Mouse (Mus musculus): ENCODE data around the gene P2ry13. TPM values are rescaled to one million over a fixed set of nuclear protein-coding genes. Genes with fewer than 3 reads are reported as not detected.
A peak's percentile ranks its signal among the peaks of the same experiment; 100 is the strongest.

The P2ry13 gene
- total and polyA plus RNA-seq, 3 experiments, result 0.08 to 1.2 (median 1.2) TPM

GRCm38 (mm10) chr3:59227696-59228095 is 17.0 kb upstream of the P2ry13 start:
- H3K4me2 ChIP-seq (ENCODE audit: insufficient read depth, low read depth, poor library complexity, severe bottlenecking), result no peak overlapping the region
- TF ChIP-seq IRF4 (IDR thresholded peaks at IDR 0.05; ENCODE audit: low read depth, low read length) (no peak), NELFE (IDR thresholded peaks at IDR 0.05; ENCODE audit: low read depth, low read length) (no peak), ZMIZ1 (IDR thresholded peaks at IDR 0.05; ENCODE audit: low read depth, low read length) (no peak), MYC (IDR thresholded peaks at IDR 0.05; ENCODE audit: low read depth, low read length) (no peak), EP300 (IDR thresholded peaks at IDR 0.05; ENCODE audit: low read length) (no peak), POLR2A (IDR thresholded peaks at IDR 0.05; ENCODE audit: low read depth, low read length) (no peak), SIN3A (IDR thresholded peaks at IDR 0.05; ENCODE audit: low read length) (no peak), PAX5 (IDR thresholded peaks at IDR 0.05; ENCODE audit: low read length) (no peak), CHD1 (IDR thresholded peaks at IDR 0.05; ENCODE audit: low read depth, low read length) (no peak), NRF1 (IDR thresholded peaks at IDR 0.05; ENCODE audit: low read depth, low read length) (no peak), TBP (conservative IDR thresholded peaks at IDR 0.05; ENCODE audit: low read depth, low read length) (no peak), BHLHE40 (IDR thresholded peaks at IDR 0.05; ENCODE audit: low read depth, low read length) (no peak), E2F4 (IDR thresholded peaks at IDR 0.05; ENCODE audit: insufficient replicate concordance, low read depth, low read length) (no peak), USF1 (IDR thresholded peaks at IDR 0.05; ENCODE audit: low read depth, low read length) (no peak), MEF2A (IDR thresholded peaks at IDR 0.05; ENCODE audit: borderline replicate concordance, low read depth, low read length) (no peak), MAX (IDR thresholded peaks at IDR 0.05; ENCODE audit: low read length) (no peak), TCF12 (IDR thresholded peaks at IDR 0.05; ENCODE audit: low read depth, low read length) (no peak)
- no peak overlapping the region for H3K4me3 ChIP-seq (replicated peaks in 1 of 3; ENCODE audit: low read depth in 2 of 3, low read length in 2 of 3, poor library complexity in 1 of 3)
- no peak overlapping the region for H3K27ac ChIP-seq (ENCODE audit: insufficient read depth, low read depth)
- H3K36me3 ChIP-seq (replicated peaks in 1 of 2; ENCODE audit: control insufficient read depth in 1 of 2, insufficient read depth in 1 of 2, low read length in 1 of 2), result no peaks in the 10 kb centered on the region
- no peaks in the 10 kb centered on the region for H3K9me3 ChIP-seq (replicated peaks; ENCODE audit: low read length)
- H3K27me3 ChIP-seq (replicated peaks), result no peaks in the 10 kb centered on the region
- dilution Hi-C loops (cut with MboI; ENCODE audit: extremely low pct_ligation_motif_present, extremely low pct_unique_long_range_greater_than_20kb, low sequenced_read_pairs) (no loop called here), in situ Hi-C loops (cut with MboI; ENCODE audit: low pct_ligation_motif_present, low pct_unique_long_range_greater_than_20kb, low sequenced_read_pairs) (no loop called here)
- H3K4me1 ChIP-seq (ENCODE audit: control insufficient read depth in 1 of 2, insufficient read depth in 2 of 2), result peaks cover 9 to 53% of the 10 kb centered on the region in 2 experiments
- H3K9ac ChIP-seq (ENCODE audit: insufficient read depth, low read depth), result no peak overlapping the region
- no peak for DNase-seq (ENCODE audit: extremely low read depth)
- no peaks in the 10 kb centered on the region for H3K79me2 ChIP-seq (replicated peaks; ENCODE audit: control insufficient read depth, extremely low read depth, insufficient read depth, poor library complexity, severe bottlenecking)

GRCm38 (mm10) chr3:59225411-59225810 is 14.7 kb upstream of the P2ry13 start:
- DNase-seq (ENCODE audit: extremely low read depth), result peak; percentile 48
- no peak overlapping the region for H3K9ac ChIP-seq (ENCODE audit: insufficient read depth, low read depth)
- H3K27ac ChIP-seq (ENCODE audit: insufficient read depth, low read depth), result 0 out of 2 replicates have a peak overlapping the region, but pooled peaks have one; percentile 23
- dilution Hi-C loops (cut with MboI; ENCODE audit: extremely low pct_ligation_motif_present, extremely low pct_unique_long_range_greater_than_20kb, low sequenced_read_pairs) (no loop called here), in situ Hi-C loops (cut with MboI; ENCODE audit: low pct_ligation_motif_present, low pct_unique_long_range_greater_than_20kb, low sequenced_read_pairs) (no loop called here)
- no peaks in the 10 kb centered on the region for H3K27me3 ChIP-seq (replicated peaks)
- H3K36me3 ChIP-seq (replicated peaks in 1 of 2; ENCODE audit: control insufficient read depth in 1 of 2, insufficient read depth in 1 of 2, low read length in 1 of 2), result no peaks in the 10 kb centered on the region
- H3K4me3 ChIP-seq (replicated peaks in 1 of 3; ENCODE audit: low read depth in 2 of 3, low read length in 2 of 3, poor library complexity in 1 of 3), result no peak overlapping the region
- peaks cover 10 to 65% of the 10 kb centered on the region in 2 experiments for H3K4me1 ChIP-seq (ENCODE audit: control insufficient read depth in 1 of 2, insufficient read depth in 2 of 2)
- TF ChIP-seq EP300 (IDR thresholded peaks at IDR 0.05; ENCODE audit: low read length) (peak; percentile 90), IRF4 (IDR thresholded peaks at IDR 0.05; ENCODE audit: low read depth, low read length) (peak; percentile 95), ZC3H11A (IDR thresholded peaks at IDR 0.05; ENCODE audit: low read depth, low read length) (no peak)
- H3K79me2 ChIP-seq (replicated peaks; ENCODE audit: control insufficient read depth, extremely low read depth, insufficient read depth, poor library complexity, severe bottlenecking), result no peaks in the 10 kb centered on the region
- peak overlapping the region; percentile 45; the same call in 1 of the 2 replicates for H3K4me2 ChIP-seq (ENCODE audit: insufficient read depth, low read depth, poor library complexity, severe bottlenecking)
- no peaks in the 10 kb centered on the region for H3K9me3 ChIP-seq (replicated peaks; ENCODE audit: low read length)

All from CH12.LX (cell line).